Mouse (Mus musculus) olfactory bulb, adult 2 months (tissue): ENCODE results near the gene Atg16l1. TPM values are rescaled to one million over a fixed set of nuclear protein-coding genes. Genes with fewer than 3 reads are reported as not detected.
A peak's percentile ranks its signal among the peaks of the same experiment; 100 is the strongest.

Experiments used
- H3K27ac ChIP-seq: fragments of 200-500 bp; 2 replicates; pipeline ENCODE4 v1.5.1; 2012; ENCODE audit warnings: low read depth, low read length; ENCODE audit not compliant: insufficient read depth
- H3K4me1 ChIP-seq: fragments of 200-500 bp; 2 replicates; pipeline ENCODE4 v1.6.1; 2012; ENCODE audit warnings: low read length; ENCODE audit not compliant: control insufficient read depth, insufficient read depth
- H3K4me3 ChIP-seq: fragments of 200-500 bp; 2 replicates; pipeline ENCODE4 v1.5.1; 2012; ENCODE audit warnings: mild to moderate bottlenecking, low read depth, low read length, moderate library complexity; ENCODE audit not compliant: insufficient read depth
- CTCF ChIP-seq: fragments of 200-500 bp; IDR thresholded peaks from 2 replicates; pipeline ENCODE4 v1.5.1; 2012; ENCODE audit warnings: low read depth, mild to moderate bottlenecking, low read length, moderate library complexity; ENCODE audit not compliant: insufficient read depth
- POLR2A ChIP-seq: fragments of 200-500 bp; IDR thresholded peaks from 2 replicates; pipeline ENCODE4 v1.6.1; 2012; ENCODE audit warnings: mild to moderate bottlenecking, low read depth, low read length, moderate library complexity; ENCODE audit not compliant: insufficient read depth
- WGBS: fragments of 180-500 bp; shearing (Covaris S2); methylation state at CpG from one replicate; pipeline ENCODE4 v1.1.7; 2018; 5-methylcytosine and 5-hydroxymethylcytosine counted together
- polyA plus RNA-seq: library from polyadenylated mRNA; stranded (reverse); fragments of >200 nt; gene quantifications from 2 replicates; pipeline ENCODE4 v1.2.4, GENCODE M21; 2012; ENCODE audit warnings: low replicate concordance; ENCODE audit not compliant: missing spikeins, insufficient read depth, insufficient read length

The Atg16l1 gene
- not detected in 2 replicates for polyA plus RNA-seq

DNA sequence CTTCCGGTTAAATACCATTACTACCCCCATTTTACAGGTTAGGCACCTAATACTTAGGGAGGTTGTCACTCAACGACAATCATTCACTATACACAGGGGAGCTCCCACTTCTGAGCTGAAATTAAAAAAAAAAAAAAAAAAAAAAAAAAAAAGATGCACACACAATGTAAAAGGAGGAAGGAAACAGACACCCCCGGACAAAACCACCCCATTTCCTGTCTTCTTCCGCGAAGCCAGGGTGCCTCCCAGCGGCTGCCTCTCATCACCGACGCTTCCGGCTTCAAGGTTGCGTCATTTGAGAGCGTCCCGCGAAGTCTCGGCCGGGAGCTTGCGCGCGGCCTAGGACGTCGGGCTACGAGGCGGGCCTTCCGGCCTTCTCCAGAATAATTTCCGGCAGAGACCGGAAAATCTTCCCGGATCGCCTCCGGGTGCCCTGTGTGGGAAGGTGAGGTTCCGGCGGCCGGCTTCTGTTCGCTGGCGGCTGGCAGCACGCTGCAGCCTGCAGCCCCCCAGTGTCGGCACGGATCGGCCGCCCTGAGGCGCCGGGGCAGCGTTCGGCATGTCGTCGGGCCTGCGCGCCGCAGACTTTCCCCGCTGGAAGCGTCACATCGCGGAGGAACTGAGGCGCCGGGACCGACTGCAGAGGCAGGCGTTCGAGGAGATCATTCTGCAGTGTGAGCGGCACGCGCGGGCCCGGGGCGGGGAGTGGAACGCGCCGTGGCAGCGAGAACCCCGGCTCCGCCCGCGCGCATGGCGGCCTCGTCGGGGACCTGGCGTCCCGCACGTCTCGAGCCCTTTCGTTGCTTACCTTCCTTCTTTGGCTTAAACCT, at the start of gene Atg16l1:
Atg16l1 (plus strand) TSS at position 230 of the 830 bp plus-strand sequence.
- H3K27ac ChIP-seq = peak within 1 kb of the TSS; percentile 90
- H3K4me3 ChIP-seq = peak within 1 kb of the TSS; percentile 100
- no peaks in the 10 kb centered on the region for H3K4me1 ChIP-seq
- WGBS = under 1% methylated on average over 79 of the region's 79 CpGs
- peak; percentile 53; the same call in 1 of the 2 replicates for TF ChIP-seq POLR2A
- TF ChIP-seq CTCF = peak; percentile 44

DNA sequence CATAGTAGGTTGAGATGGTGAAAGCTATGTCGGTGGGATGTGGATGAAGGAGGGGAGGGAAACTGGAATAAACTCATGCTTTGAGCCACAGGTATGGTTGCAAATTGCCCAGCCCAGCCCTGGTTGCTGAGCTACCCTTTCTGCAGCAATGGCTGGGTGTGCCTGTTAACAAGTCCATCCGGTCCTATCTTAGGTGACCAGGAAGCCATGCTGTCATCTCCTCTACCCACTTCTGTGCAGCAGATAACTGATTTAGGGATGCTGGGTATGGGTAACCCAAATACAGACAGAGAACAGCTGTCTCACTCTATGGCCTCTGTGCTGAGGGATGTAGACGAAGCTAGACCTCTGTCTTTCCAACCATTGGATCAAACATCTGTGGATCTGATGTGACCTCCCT, 49.3 kb upstream of the Atg16l1 start:
- Histone ChIP-seq H3K4me3 (no peak overlapping the region), H3K4me1 (peaks cover 6% of the 10 kb centered on the region), H3K27ac (no peak overlapping the region)
- WGBS = 89% methylated on average over 3 of the region's 3 CpGs
- TF ChIP-seq POLR2A (no peak), CTCF (no peak)

DNA sequence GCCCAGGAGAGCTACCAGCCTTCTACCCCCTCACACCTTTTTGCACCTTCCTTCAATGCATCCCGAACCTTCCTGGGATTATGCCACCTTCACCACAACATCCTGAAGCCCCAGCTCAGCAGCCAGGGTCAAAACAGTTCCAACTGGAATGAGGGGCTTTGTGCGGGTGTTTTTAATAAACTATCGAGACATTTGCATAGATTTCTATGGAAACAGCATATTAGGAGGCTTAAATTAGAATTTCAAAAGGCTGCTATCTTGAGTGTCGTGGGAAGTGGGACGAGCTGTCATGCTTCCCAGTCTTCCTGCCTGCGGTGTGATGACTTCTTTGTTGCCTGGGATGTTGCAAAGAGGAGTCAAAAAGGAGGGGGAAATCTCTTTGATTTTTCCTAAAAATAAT, 46.6 kb upstream of the Atg16l1 start:
- TF ChIP-seq POLR2A (no peak), CTCF (no peak)
- H3K27ac ChIP-seq = no peak overlapping the region
- H3K4me1 ChIP-seq = peaks cover 6% of the 10 kb centered on the region
- no peak overlapping the region for H3K4me3 ChIP-seq
- 22% methylated on average over 6 of the region's 6 CpGs for WGBS

- WGBS = 78% methylated on average over 7 of the region's 7 CpGs
- no peak for TF ChIP-seq POLR2A
- TF ChIP-seq CTCF = no peak
- Histone ChIP-seq H3K4me1 (peaks cover 6% of the 10 kb centered on the region), H3K4me3 (no peak overlapping the region), H3K27ac (no peak overlapping the region)
These were observed 45.9 kb upstream of the Atg16l1 start for GRCm38 (mm10) chr1:87709661-87710270.

GRCm38 (mm10) chr1:87711938-87712613, 43.6 kb upstream of the Atg16l1 start:
- TF ChIP-seq CTCF (no peak), POLR2A (no peak)
- Histone ChIP-seq H3K4me3 (no peak overlapping the region), H3K4me1 (peaks cover 6% of the 10 kb centered on the region), H3K27ac (no peak overlapping the region)
- WGBS = 93% methylated on average over 10 of the region's 10 CpGs

DNA sequence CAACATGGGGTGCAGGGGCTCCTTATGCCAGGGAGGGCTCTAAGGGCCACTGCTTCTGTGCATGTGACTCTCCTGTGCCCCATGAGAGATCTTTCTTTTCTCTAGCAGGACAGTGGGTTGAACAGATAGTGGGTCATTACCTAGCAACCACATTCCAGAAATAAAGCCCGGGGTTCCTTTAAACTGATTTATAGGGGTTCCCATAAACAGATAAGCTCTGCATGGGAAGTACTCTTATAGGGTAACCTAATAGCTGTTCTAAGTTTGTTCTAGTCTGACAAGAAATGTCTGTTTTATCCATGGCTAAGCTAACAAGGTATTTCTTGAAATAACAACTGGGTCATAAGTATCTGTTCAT, 43.1 kb upstream of the Atg16l1 start:
- Histone ChIP-seq H3K4me1 (peaks cover 6% of the 10 kb centered on the region), H3K4me3 (no peak overlapping the region), H3K27ac (no peak overlapping the region)
- WGBS = 100% methylated on average over 1 of the region's 1 CpGs
- TF ChIP-seq POLR2A (no peak), CTCF (no peak)

DNA sequence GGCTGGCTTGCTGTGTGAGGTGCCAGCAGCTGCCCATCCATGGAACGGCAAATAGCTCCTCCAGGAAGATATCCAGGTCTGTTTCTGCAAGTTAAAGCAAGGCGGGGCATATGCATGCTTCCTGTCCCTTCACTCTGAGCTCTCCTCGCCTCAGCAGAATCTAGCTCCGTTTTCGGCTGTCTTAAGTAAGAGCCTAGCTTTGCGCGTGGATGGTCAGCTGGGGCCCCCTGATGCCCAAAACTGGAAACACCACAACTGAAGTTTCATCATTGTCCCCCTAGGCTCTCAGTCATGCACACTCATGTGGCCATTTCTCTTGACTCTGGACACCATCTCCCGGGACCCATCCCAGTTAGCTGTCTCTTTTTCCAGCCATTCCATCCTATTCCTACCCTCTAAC, 34.3 kb upstream of the Atg16l1 start:
- WGBS = 28% methylated on average over 8 of the region's 8 CpGs
- Histone ChIP-seq H3K4me3 (no peak overlapping the region), H3K4me1 (peaks cover 9% of the 10 kb centered on the region), H3K27ac (no peak overlapping the region)
- no peak for TF ChIP-seq POLR2A
- 0 out of 2 replicates have a peak, but pooled peaks have one; percentile 37 for TF ChIP-seq CTCF

DNA sequence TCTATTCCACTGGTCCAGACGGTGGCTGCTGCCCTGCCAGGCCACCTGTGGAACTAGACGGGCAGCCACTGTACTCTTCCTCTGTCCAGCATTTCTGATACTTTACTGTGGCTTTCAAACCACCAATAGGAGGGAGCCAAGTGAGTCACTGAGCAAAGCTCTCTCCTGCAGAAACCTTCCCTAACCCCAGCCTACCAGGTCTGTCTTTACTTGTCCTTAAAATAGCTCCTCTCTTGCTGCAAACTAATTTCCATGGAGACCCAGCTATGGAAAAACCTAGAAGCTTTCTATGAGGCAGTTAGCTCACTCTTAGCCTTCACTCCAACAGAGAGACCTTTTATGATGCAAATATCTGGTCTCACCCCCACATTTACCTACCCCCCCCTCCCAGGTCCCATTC, 33.6 kb upstream of the Atg16l1 start:
- TF ChIP-seq POLR2A = no peak
- H3K27ac ChIP-seq = no peak overlapping the region
- 12% methylated on average over 2 of the region's 2 CpGs for WGBS
- H3K4me3 ChIP-seq = no peak overlapping the region
- H3K4me1 ChIP-seq = peaks cover 9% of the 10 kb centered on the region

- H3K4me1 ChIP-seq = peaks cover 9% of the 10 kb centered on the region
- WGBS = 63% methylated on average over 4 of the region's 4 CpGs
- H3K4me3 ChIP-seq = no peak overlapping the region
- TF ChIP-seq POLR2A (no peak), CTCF (no peak)
- H3K27ac ChIP-seq = no peak overlapping the region
These were observed 32.3 kb upstream of the Atg16l1 start for GRCm38 (mm10) chr1:87723351-87723750.
